Mouse (Mus musculus): ENCODE data around the gene Nup93.

- TF ChIP-seq POLR2A (IDR thresholded peaks at IDR 0.05; ENCODE audit: extremely low read depth, insufficient read depth, low read length) (no peak), CTCF (IDR thresholded peaks at IDR 0.05; ENCODE audit: low read depth, low read length) (no peak)
Observed at GRCm38 (mm10) chr8:94296312-94296991, 82.1 kb downstream of the Nup93 start.
